Mouse (Mus musculus) kidney, adult 2 months (tissue): ENCODE measurements at regions not wholly inside any gene's neighbourhood (a gene's known extent, or its start where the extent isn't known, plus 50 kb on each side); places are given as distances from the start of the nearest gene placed in this dataset.

Experiments used
- CTCF ChIP-seq: fragments of 200-500 bp; conservative IDR thresholded peaks from 2 replicates; pipeline ENCODE4 v1.5.1; 2011; ENCODE audit warnings: low read depth, mild to moderate bottlenecking, control low read depth, low read length, moderate library complexity, mixed read lengths; ENCODE audit not compliant: insufficient read depth, insufficient read length
- POLR2A ChIP-seq: fragments of 200-500 bp; IDR thresholded peaks from one replicate; pipeline ENCODE4 v1.6.1; 2011; ENCODE audit warnings: low read depth, low read length, control low read depth

- TF ChIP-seq POLR2A (no peak), CTCF (no peak)
Observed at GRCm38 (mm10) chr13:43936504-43936903, 151.9 kb downstream of the Cd83 start.
